Mouse (Mus musculus): ENCODE measurements at regions not wholly inside any gene's neighbourhood (a gene's known extent, or its start where the extent isn't known, plus 50 kb on each side); places are given as distances from the start of the nearest gene placed in this dataset.
"Not testable (repeated sequence)": the region's sequence is repeated elsewhere in the genome, so short reads cannot be mapped to it uniquely, and the experiment has no call there.

DNA sequence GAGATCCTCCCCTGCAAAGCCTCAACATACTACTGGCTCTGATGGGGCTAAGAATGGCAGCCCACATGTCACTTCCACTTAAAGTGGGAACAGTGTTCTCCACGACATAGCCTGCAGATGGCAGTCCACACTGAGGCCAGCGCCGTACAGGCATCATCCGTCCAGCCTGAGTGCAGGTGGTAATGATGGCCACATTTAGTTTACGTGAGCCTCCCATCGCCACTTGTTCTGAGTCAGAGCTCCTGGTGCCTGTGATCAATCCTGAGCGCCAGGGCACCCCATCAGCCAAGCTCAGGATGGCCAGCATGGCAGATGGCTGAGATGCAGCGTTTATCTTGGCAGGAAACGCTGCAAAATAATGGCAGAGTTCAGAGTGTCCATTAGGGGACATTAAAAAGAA, 159.6 kb downstream of the Adgrd1 start:
- DNase-seq (ENCODE audit: low read depth, low spot score): no peak

DNA sequence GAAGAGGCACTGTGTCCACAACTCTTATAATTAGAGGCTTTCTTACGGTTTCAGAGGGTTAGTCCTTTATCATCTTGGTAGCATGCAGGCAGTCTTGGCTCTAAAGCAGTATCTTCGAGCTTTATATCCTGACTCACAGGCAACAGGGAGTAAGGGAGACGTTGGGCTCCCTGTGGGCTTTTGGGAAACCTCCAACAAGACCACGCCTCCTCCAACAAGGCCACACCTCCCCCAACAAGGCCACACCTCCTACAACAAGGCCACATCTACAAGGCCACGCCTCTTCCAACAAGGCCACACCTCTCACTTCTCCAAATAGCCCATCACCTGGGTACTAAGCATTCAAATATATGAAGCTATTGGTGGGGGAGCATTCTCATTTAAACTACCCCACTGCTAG, 160.7 kb downstream of the Adgrd1 start:
- DNase-seq (ENCODE audit: low read depth, low spot score): no peak

GRCm38 (mm10) chr5:129260689-129261088, 164.1 kb downstream of the Adgrd1 start:
- DNase-seq (ENCODE audit: low read depth, low spot score): no peak

GRCm38 (mm10) chr5:129263118-129263517, 166.6 kb downstream of the Adgrd1 start:
- DNase-seq (ENCODE audit: low read depth, low spot score): no peak

GRCm38 (mm10) chr5:129264363-129264762, 167.8 kb downstream of the Adgrd1 start:
- no peak for DNase-seq (ENCODE audit: low read depth, low spot score)

DNA sequence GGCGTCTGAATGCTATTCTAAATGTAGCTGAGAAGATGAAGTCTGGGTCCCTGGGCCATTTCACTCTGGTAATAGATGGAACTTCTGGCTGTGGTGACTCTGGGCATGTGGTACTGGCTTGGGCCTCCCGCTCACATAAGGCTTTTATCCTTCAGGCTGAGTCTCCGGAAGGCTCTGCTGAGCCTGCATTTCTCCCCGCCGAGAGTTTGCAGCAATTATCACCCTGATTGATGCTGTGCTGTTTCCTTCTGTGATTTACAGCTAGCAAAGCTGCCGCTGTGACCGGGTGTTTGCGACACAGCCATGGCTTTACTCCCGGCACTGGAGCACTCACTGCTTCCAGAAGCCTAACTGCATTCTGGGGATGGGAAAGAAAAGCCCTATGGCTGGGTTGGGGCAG, 171.9 kb downstream of the Adgrd1 start:
- DNase-seq (ENCODE audit: low read depth, low spot score): no peak

- DNase-seq (ENCODE audit: low read depth, low spot score): no peak
These were observed 173.5 kb downstream of the Adgrd1 start for GRCm38 (mm10) chr5:129270051-129270472.

GRCm38 (mm10) chr5:129281406-129281805, 184.9 kb downstream of the Adgrd1 start:
- no peak for DNase-seq (ENCODE audit: low read depth, low spot score)

DNA sequence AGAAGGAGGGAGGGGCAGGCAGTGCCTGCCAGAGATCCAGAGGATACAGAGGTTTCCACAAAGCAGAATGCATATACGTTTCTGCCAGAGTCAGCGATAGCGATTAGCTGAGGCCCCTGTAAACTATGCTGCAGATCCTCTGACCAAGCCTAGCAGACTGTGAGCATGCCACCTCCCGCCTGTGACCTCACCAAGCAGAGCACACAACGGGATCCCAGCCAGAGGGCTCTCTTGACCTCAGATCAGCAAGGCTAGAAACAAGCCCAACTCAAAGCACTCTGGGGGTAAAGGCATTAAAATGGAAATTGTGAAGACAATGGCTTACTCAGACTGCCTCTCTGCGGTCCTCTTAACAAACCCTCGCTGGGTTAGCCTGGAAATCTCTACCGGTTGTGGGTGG, 185.6 kb downstream of the Adgrd1 start:
- DNase-seq (ENCODE audit: low read depth, low spot score): no peak

GRCm38 (mm10) chr5:129282826-129283225, 186.3 kb downstream of the Adgrd1 start:
- DNase-seq (ENCODE audit: low read depth, low spot score): no peak

DNA sequence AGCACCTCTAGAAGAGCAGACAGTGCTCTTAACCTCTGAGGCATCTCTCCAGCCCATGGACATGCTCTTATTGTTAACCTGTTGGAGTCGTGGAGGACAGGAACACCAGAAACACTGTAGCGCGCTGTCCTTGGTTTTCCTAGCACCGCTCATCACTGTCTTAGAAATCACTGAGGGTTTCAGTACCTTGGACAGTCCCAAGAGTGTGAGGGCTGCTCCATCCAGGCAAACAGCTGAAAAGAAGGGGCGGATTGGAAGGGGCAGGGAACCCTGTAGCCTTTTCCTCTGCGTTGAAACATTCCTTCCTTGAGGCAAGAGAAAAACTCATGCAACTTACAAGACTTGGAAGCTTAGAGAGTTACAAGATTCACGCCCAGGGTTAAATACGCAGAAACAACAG, 190.9 kb downstream of the Adgrd1 start:
- DNase-seq (ENCODE audit: low read depth, low spot score): no peak

DNA sequence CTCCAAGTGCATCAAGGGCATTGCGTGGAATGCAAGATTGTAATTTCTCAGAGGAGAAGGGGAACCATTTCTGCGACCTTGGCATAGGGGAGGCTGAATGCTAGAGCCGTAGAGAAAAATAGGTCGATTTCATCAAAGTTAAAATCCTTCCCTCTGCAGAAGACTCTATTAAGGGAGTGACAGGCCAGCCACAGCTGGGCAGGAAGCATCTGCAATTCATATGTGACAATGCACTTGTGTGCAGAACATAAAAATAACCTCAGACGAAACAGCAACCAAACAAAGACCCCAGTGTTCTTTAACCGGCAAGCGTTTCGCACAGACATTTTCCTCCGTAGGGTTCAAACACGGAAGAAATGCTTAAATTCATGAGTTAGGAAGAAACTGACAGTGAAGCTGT, 196.3 kb downstream of the Adgrd1 start:
- not testable (repeated sequence) for DNase-seq (ENCODE audit: low read depth, low spot score)

DNA sequence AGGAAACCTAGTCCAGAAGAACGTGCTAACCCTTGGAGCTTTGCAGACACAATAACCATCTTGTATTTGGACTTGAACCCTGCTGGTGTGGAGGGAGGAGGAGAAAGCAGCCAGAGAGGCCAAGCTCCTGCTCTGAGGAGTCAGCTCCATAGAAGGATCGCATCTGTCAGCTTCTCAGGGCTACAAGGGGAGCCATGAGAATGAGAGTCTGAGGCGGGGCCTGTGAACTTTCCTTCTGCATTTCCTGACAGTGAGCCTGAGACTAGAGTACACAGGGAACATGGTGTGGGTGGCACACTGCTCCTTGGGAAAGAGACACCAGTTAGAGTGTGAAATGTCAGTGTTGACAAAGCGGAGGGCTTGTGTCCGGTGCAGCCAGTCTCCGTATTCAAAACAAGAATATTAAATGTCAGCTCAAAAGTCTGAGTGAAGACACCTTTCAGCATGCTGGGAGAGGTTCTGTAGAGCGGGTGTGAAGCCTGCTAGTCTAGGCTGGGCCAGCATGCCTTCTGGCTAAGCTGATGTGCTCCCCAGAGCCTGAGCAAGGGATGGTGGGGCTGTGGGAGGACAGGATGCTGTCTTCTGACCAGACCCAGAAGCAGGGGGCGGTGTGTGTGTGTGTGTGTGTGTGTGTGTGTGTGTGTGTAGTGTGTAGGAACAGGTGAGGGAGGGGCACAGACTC, 198.5 kb downstream of the Adgrd1 start:
- not testable (repeated sequence) for DNase-seq (ENCODE audit: low read depth, low spot score)

DNA sequence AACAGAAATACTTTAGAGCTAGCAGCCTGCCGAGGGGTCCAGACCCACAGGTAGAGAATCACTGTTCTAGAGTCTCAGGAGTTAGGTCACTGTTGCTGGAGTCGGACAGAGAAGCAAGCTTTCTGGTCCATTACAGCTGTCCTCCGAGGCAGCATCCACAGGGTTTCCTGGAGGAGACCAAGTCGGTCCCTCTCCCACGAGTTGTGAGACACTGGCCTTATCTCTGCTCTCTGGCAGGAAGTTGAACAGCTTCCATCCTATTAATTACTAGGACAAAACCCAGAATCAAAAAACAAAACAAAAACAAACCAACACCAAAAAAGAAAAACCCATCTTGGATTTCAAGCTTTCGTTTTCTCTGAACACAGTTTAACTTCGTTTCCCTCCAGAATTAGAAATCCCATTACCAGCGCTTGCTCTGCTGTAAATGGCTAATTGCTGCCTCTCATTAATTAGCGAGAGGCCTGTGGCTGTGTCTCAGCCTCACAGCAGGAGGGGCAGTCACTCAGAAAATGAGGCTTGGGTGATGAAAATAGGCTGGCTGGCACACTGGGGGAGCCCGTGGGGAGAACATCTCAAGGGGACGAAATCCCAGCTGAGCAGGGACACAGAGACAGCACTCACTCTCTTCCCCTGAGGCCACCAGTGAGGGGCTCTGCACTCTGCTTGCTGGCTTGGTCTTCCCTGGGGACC, 201.3 kb downstream of the Adgrd1 start:
- DNase-seq (ENCODE audit: low read depth, low spot score): no peak

- no peak for DNase-seq (ENCODE audit: low read depth, low spot score)
These were observed 202.2 kb upstream of the Sfswap start for GRCm38 (mm10) chr5:129298646-129299455.

- no peak for DNase-seq (ENCODE audit: low read depth, low spot score)
These were observed 201.6 kb upstream of the Sfswap start for GRCm38 (mm10) chr5:129299456-129299765.

GRCm38 (mm10) chr5:129300423-129300822, 200.6 kb upstream of the Sfswap start:
- DNase-seq (ENCODE audit: low read depth, low spot score): no peak

DNA sequence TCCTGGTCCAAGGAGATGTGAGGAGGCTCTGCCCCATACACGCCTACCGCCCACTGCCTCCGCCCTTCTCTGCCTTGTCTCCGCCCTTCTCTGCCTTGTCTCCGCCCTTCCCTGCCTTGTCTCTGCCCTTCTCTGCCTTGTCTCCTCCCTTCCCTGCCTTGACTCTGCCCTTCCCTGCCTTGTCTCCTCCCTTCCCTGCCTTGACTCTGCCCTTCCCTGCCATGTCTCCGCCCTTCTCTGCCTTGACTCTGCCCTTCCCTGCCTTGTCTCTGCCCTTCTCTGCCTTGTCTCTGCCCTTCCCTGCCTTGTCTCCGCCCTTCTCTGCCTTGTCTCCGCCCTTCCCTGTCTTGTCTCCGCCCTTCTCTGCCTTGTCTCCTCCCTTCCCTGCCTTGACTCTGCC, 185.4 kb upstream of the Sfswap start:
- no peak for DNase-seq (ENCODE audit: low read depth, low spot score)

GRCm38 (mm10) chr5:129331094-129331523, 169.9 kb upstream of the Sfswap start:
- no peak for DNase-seq (ENCODE audit: low read depth, low spot score)

- DNase-seq (ENCODE audit: low read depth, low spot score): peak; percentile 3
These were observed 169.0 kb upstream of the Sfswap start for GRCm38 (mm10) chr5:129332014-129332413.

GRCm38 (mm10) chr5:129338511-129338910, 162.5 kb upstream of the Sfswap start:
- no peak for DNase-seq (ENCODE audit: low read depth, low spot score)

GRCm38 (mm10) chr5:129344038-129344437, 157.0 kb upstream of the Sfswap start:
- DNase-seq (ENCODE audit: low read depth, low spot score): no peak

DNA sequence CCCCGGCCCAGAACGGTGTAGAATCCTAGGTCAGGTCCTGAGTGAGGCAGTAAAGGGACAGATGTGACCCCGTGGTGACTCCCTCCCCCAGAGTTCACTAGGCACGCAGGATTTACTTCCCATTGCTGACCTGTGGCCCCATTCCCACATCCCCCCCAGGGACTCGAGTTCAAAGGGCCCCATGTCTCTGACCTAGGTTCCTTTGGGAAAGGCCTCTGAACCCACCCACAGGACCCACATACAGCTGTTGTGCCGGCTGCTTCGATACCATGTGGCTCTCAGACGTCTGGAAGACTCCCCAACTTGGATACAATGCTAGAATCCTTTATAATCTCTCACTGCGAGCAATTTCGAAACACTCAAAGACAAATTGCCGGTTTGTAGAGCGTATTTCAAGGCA, 151.0 kb upstream of the Sfswap start:
- DNase-seq (ENCODE audit: low read depth, low spot score): no peak
